Mouse (Mus musculus): ENCODE measurements at regions not wholly inside any gene's neighbourhood (a gene's known extent, or its start where the extent isn't known, plus 50 kb on each side); places are given as distances from the start of the nearest gene placed in this dataset.

- intact Hi-C loops (cut with DNase I): no loop called here
- DNase-seq (ENCODE audit: extremely low spot score in 1 of 2, low spot score in 2 of 2): no peak
Observed at GRCm38 (mm10) chr10:72923611-72924010, 175.5 kb upstream of the Pcdh15 start.

- intact Hi-C loops (cut with DNase I): no loop called here
- no peak for DNase-seq (ENCODE audit: extremely low spot score in 1 of 2, low spot score in 2 of 2)
Observed at GRCm38 (mm10) chr10:72956957-72957356, 142.2 kb upstream of the Pcdh15 start.

- no peak for DNase-seq (ENCODE audit: extremely low spot score in 1 of 2, low spot score in 2 of 2)
- intact Hi-C loops (cut with DNase I): no loop called here
Observed at GRCm38 (mm10) chr10:72960051-72960450, 139.1 kb upstream of the Pcdh15 start.

- intact Hi-C loops (cut with DNase I): no loop called here
- peak in 1 of 2 experiments; percentile 15 for DNase-seq (ENCODE audit: extremely low spot score in 1 of 2, low spot score in 2 of 2)
Observed at GRCm38 (mm10) chr10:72981359-72981758, 117.8 kb upstream of the Pcdh15 start.

- no peak for DNase-seq (ENCODE audit: extremely low spot score in 1 of 2, low spot score in 2 of 2)
- intact Hi-C loops (cut with DNase I): no loop called here
Observed at GRCm38 (mm10) chr10:72988355-72988754, 110.8 kb upstream of the Pcdh15 start.

GRCm38 (mm10) chr10:73010897-73011296 lies 88.2 kb upstream of the Pcdh15 start:
- intact Hi-C loops (cut with DNase I): no loop called here
- DNase-seq (ENCODE audit: extremely low spot score in 1 of 2, low spot score in 2 of 2): no peak

GRCm38 (mm10) chr10:73011874-73012273 lies 87.3 kb upstream of the Pcdh15 start:
- intact Hi-C loops (cut with DNase I): no loop called here
- DNase-seq (ENCODE audit: extremely low spot score in 1 of 2, low spot score in 2 of 2): no peak

GRCm38 (mm10) chr10:73037476-73037875 lies 61.7 kb upstream of the Pcdh15 start:
- intact Hi-C loops (cut with DNase I): no loop called here
- DNase-seq (ENCODE audit: extremely low spot score in 1 of 2, low spot score in 2 of 2): no peak

GRCm38 (mm10) chr10:73039551-73039950 lies 59.6 kb upstream of the Pcdh15 start:
- DNase-seq (ENCODE audit: extremely low spot score in 1 of 2, low spot score in 2 of 2): no peak
- intact Hi-C loops (cut with DNase I): no loop called here

Measured in left cerebral cortex, postnatal 10 days (tissue).